Mouse (Mus musculus) CH12.LX (cell line): ENCODE measurements around the gene Aff3. TPM values are rescaled to one million over a fixed set of nuclear protein-coding genes. Genes with fewer than 3 reads are reported as not detected.

Source experiments
- DNase-seq: peaks from one replicate; pipeline ENCODE4 v3.0.0-alpha.2; 2013; ENCODE audit errors: extremely low read depth
- H3K27ac ChIP-seq: 2 replicates; pipeline ENCODE4 v1.5.1; 2012; ENCODE audit warnings: low read depth, mild to moderate bottlenecking, control low read depth, moderate library complexity; ENCODE audit not compliant: insufficient read depth
- H3K27me3 ChIP-seq: replicated peaks from 2 replicates; pipeline ENCODE3; 2012; ENCODE audit warnings: inconsistent platforms
- H3K36me3 ChIP-seq, 2 experiments: replicated peaks in 1 of 2; 2 replicates each; pipeline versions ENCODE3 to v1.6.1; 2012; ENCODE audit warnings: inconsistent platforms in 1 of 2, low read length in 1 of 2, mild to moderate bottlenecking in 1 of 2, mixed read lengths in 1 of 2, moderate library complexity in 1 of 2; ENCODE audit not compliant: control insufficient read depth in 1 of 2, insufficient read depth in 1 of 2
- H3K4me1 ChIP-seq, 2 experiments: 2 replicates each; pipeline ENCODE4 v1.6.1; 2012; ENCODE audit warnings: inconsistent platforms in 1 of 2, moderate library complexity in 1 of 2; ENCODE audit not compliant: insufficient read depth in 2 of 2, control insufficient read depth in 1 of 2
- H3K4me2 ChIP-seq: 2 replicates; pipeline ENCODE4 v1.6.1; 2012; ENCODE audit warnings: low read depth, mild to moderate bottlenecking, control low read depth; ENCODE audit not compliant: poor library complexity, insufficient read depth, severe bottlenecking
- H3K4me3 ChIP-seq, 3 experiments: fragments of 150-350 bp in 1 of 3; sonication (generic) in 1 of 3; replicated peaks in 1 of 3; 2 replicates each; pipeline versions ENCODE3 to v1.5.1; 2011 to 2012; ENCODE audit warnings: low read depth in 2 of 3, low read length in 2 of 3, mild to moderate bottlenecking in 2 of 3, moderate library complexity in 2 of 3, control low read depth in 1 of 3, improper control_type of control experiment in 1 of 3, inconsistent platforms in 1 of 3, mixed read lengths in 1 of 3; ENCODE audit not compliant: poor library complexity in 1 of 3
- H3K79me2 ChIP-seq: replicated peaks from 2 replicates; pipeline ENCODE4 v1.6.1; 2012; ENCODE audit warnings: mild to moderate bottlenecking, moderate library complexity; ENCODE audit not compliant: control insufficient read depth, poor library complexity, insufficient read depth, severe bottlenecking; ENCODE audit errors: extremely low read depth
- H3K9ac ChIP-seq: 2 replicates; pipeline ENCODE4 v1.6.1; 2012; ENCODE audit warnings: low read depth, mild to moderate bottlenecking, control low read depth, moderate library complexity; ENCODE audit not compliant: insufficient read depth
- H3K9me3 ChIP-seq: replicated peaks from 2 replicates; pipeline ENCODE3; 2012; ENCODE audit warnings: low read length, inconsistent platforms, mixed read lengths
- CHD1 ChIP-seq: IDR thresholded peaks from 2 replicates; pipeline ENCODE4 v1.6.1; 2012; ENCODE audit warnings: low read depth, low read length, improper control_type of control experiment, inconsistent platforms
- E2F4 ChIP-seq: IDR thresholded peaks from 2 replicates; pipeline ENCODE4 v1.6.1; 2011; ENCODE audit warnings: low read depth, low read length, improper control_type of control experiment; ENCODE audit not compliant: insufficient replicate concordance
- GABPA ChIP-seq: IDR thresholded peaks from 2 replicates; pipeline ENCODE4 v1.6.1; 2012; ENCODE audit warnings: low read depth, low read length, improper control_type of control experiment, inconsistent platforms; ENCODE audit not compliant: insufficient replicate concordance
- HCFC1 ChIP-seq: IDR thresholded peaks from 2 replicates; pipeline ENCODE4 v1.6.1; 2012; ENCODE audit warnings: low read depth, mild to moderate bottlenecking, inconsistent platforms, low read length, improper control_type of control experiment
- IRF4 ChIP-seq: IDR thresholded peaks from 2 replicates; pipeline ENCODE4 v1.6.1; 2014; ENCODE audit warnings: low read depth, mild to moderate bottlenecking, inconsistent platforms, low read length, improper control_type of control experiment
- MEF2A ChIP-seq: IDR thresholded peaks from 2 replicates; pipeline ENCODE4 v1.6.1; 2014; ENCODE audit warnings: low read depth, mild to moderate bottlenecking, inconsistent platforms, low read length, improper control_type of control experiment, borderline replicate concordance
- MXI1 ChIP-seq: IDR thresholded peaks from 2 replicates; pipeline ENCODE4 v1.6.1; 2011; ENCODE audit warnings: mild to moderate bottlenecking, low read depth, low read length, improper control_type of control experiment
- MYC ChIP-seq: IDR thresholded peaks from 2 replicates; pipeline ENCODE4 v1.6.1; 2011; ENCODE audit warnings: low read depth, mild to moderate bottlenecking, improper control_type of control experiment, low read length
- POLR2A ChIP-seq: IDR thresholded peaks from 2 replicates; pipeline ENCODE4 v1.6.1; 2011; ENCODE audit warnings: low read depth, mild to moderate bottlenecking, improper control_type of control experiment, low read length
- RAD21 ChIP-seq: IDR thresholded peaks from 2 replicates; pipeline ENCODE4 v1.6.1; 2011; ENCODE audit warnings: low read depth, mild to moderate bottlenecking, low read length, improper control_type of control experiment, moderate library complexity
- SMC3 ChIP-seq: IDR thresholded peaks from 2 replicates; pipeline ENCODE4 v1.6.1; 2011; ENCODE audit warnings: low read depth, low read length, improper control_type of control experiment
- UBTF ChIP-seq: IDR thresholded peaks from 2 replicates; pipeline ENCODE4 v1.6.1; 2012; ENCODE audit warnings: low read depth, mild to moderate bottlenecking, inconsistent platforms, low read length, improper control_type of control experiment, moderate library complexity
- ZC3H11A ChIP-seq: IDR thresholded peaks from 2 replicates; pipeline ENCODE4 v1.6.1; 2012; ENCODE audit warnings: low read depth, mild to moderate bottlenecking, inconsistent platforms, low read length, improper control_type of control experiment
- ZKSCAN1 ChIP-seq: IDR thresholded peaks from 2 replicates; pipeline ENCODE4 v1.6.1; 2012; ENCODE audit warnings: low read depth, inconsistent platforms, low read length, improper control_type of control experiment, borderline replicate concordance
- dilution Hi-C: fragments of 300-500 bp; cut with MboI; formaldehyde crosslinking; loops from 2 replicates; pipeline ENCODE4 v1.14.3; 2020; ENCODE audit warnings: low sequenced_read_pairs; ENCODE audit not compliant: extremely low pct_unique_long_range_greater_than_20kb, extremely low pct_ligation_motif_present
- in situ Hi-C: fragments of 300-500 bp; cut with MboI; formaldehyde crosslinking; loops from 3 replicates; pipeline ENCODE4 v1.14.3; 2019; ENCODE audit warnings: low sequenced_read_pairs, low pct_ligation_motif_present, low pct_unique_long_range_greater_than_20kb, mixed read lengths
- polyA plus RNA-seq: library from polyadenylated mRNA; unstranded; fragments of >175 nt; gene quantifications from 2 replicates; pipeline ENCODE4 v1.2.1, GENCODE M21; 2012; ENCODE audit warnings: low read depth; ENCODE audit not compliant: insufficient read length
- total RNA-seq, 2 experiments: library from RNA; depleted of rRNA; stranded (reverse); fragments of 300-350 nt in 1 of 2; fragments of >200 nt in 1 of 2; gene quantifications; 2 replicates each; pipeline ENCODE4 v1.2.3; 2012 to 2014

Gene Aff3
- total and polyA plus RNA-seq, 3 experiments: 5.1 to 29.9 (median 7.7) TPM

DNA sequence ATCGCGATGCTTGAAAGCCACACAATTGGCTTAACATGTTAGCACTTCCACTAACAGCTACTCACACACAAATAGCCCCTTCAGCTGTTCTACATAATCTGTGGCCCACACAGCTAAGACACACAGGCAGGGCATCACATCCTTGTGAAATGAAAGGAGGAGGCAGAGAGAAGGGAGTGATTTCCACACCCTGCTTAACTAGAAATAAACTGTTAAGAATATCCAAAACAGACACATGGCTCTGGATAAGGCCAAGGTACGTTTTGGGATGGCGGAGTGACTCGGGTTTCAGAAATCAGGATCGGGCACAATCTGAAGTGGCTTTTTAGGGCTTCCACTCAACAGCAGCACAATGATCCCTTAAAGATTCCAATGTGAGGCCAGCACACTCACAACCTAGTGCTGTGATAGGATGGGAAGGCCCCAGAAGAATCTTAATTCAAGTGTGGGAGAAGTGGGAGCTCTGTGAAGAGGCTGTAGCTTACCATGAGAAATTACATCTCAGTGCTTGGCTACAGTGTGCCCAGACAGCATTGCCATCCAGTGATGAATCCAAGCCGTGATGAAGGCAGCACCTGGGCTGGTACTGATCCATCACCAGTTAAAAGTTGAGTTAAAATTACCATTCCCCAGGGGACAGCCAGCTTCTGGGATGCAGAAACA lies 214.8 kb downstream of the Aff3 start:
- Histone ChIP-seq H3K36me3 (peaks cover 0 to 41% of the 10 kb centered on the region in 2 experiments), H3K4me3 (no peak overlapping the region), H3K4me2 (no peak overlapping the region), H3K79me2 (no peaks in the 10 kb centered on the region), H3K9ac (no peak overlapping the region), H3K27me3 (no peaks in the 10 kb centered on the region), H3K4me1 (peaks cover 0 to 24% of the 10 kb centered on the region in 2 experiments; a peak in 2 of 4 replicates), H3K9me3 (no peaks in the 10 kb centered on the region), H3K27ac (no peak overlapping the region)
- TF ChIP-seq GABPA: no peak
- TF ChIP-seq CHD1: no peak
- no peak for TF ChIP-seq MXI1
- no peak for TF ChIP-seq HCFC1
- no peak for TF ChIP-seq UBTF
- TF ChIP-seq E2F4: no peak
- DNase-seq: no peak
- dilution Hi-C loops: no loop called here
- in situ Hi-C loops: no loop called here

DNA sequence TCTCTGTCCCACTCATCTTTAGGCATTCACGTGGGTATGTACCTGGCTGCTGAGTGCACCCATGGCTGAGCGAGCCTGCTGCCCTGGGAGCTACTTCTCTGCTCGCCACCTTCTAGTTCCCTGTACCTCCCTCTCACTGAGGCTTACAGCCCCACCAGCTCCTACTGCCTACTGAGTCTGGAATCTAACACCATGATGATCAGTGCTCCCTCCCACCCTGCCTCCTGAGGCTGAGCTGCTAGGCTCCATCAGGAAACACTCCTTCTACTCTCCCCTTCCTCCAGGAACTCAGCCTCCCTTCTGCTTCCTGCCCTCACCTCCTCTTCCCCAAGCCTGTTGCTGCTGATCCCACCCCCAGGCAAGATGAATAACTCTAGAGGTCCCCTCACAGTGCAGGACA lies 215.9 kb downstream of the Aff3 start:
- TF ChIP-seq SMC3 (no peak), MEF2A (no peak), RAD21 (no peak), MYC (no peak), CHD1 (no peak), ZC3H11A (no peak), IRF4 (no peak), POLR2A (no peak), ZKSCAN1 (no peak)
- Histone ChIP-seq H3K79me2 (no peaks in the 10 kb centered on the region), H3K9ac (no peak overlapping the region), H3K4me2 (no peak overlapping the region), H3K36me3 (peaks cover 0 to 40% of the 10 kb centered on the region in 2 experiments), H3K27me3 (no peaks in the 10 kb centered on the region), H3K4me1 (peaks cover 0 to 24% of the 10 kb centered on the region in 2 experiments; a peak in 2 of 4 replicates), H3K4me3 (no peak overlapping the region), H3K27ac (no peak overlapping the region; the same call in 1 of the 2 replicates), H3K9me3 (no peaks in the 10 kb centered on the region)
- dilution Hi-C loops (no loop called here), in situ Hi-C loops (no loop called here)
- DNase-seq: no peak
